Mouse (Mus musculus): Measurements from ENCODE around the gene Car6.

- TF ChIP-seq POLR2A (IDR thresholded peaks at IDR 0.05; ENCODE audit: insufficient read length, low read depth): no peak
- no peak for TF ChIP-seq MAX (IDR thresholded peaks at IDR 0.05; ENCODE audit: low read depth)
- TF ChIP-seq POLR2AphosphoS2 (IDR thresholded peaks at IDR 0.05; ENCODE audit: insufficient read length, low read depth): no peak
- TF ChIP-seq USF1 (IDR thresholded peaks at IDR 0.05; ENCODE audit: low read depth): no peak
- no peak for TF ChIP-seq MYOD1 (IDR thresholded peaks at IDR 0.05; ENCODE audit: control insufficient read depth in 1 of 3, insufficient read length in 2 of 3, low read depth in 2 of 3)
These were observed 41.7 kb downstream of the Car6 start for GRCm38 (mm10) chr4:150159458-150159857.
